Mouse (Mus musculus) olfactory bulb, adult 2 months (tissue): ENCODE measurements at regions not wholly inside any gene's neighbourhood (a gene's known extent, or its start where the extent isn't known, plus 50 kb on each side); places are given as distances from the start of the nearest gene placed in this dataset.

Experiments used
- CTCF ChIP-seq: fragments of 200-500 bp; IDR thresholded peaks from 2 replicates; pipeline ENCODE4 v1.5.1; 2012; ENCODE audit warnings: low read depth, mild to moderate bottlenecking, low read length, moderate library complexity; ENCODE audit not compliant: insufficient read depth
- POLR2A ChIP-seq: fragments of 200-500 bp; IDR thresholded peaks from 2 replicates; pipeline ENCODE4 v1.6.1; 2012; ENCODE audit warnings: mild to moderate bottlenecking, low read depth, low read length, moderate library complexity; ENCODE audit not compliant: insufficient read depth

- no peak for TF ChIP-seq CTCF
- no peak for TF ChIP-seq POLR2A
These were observed 922.9 kb downstream of the 5730522E02Rik start for GRCm38 (mm10) chr11:25287458-25288247.
